Mouse (Mus musculus) heart, embryonic 15.5 days (tissue): ENCODE data around the gene Abcg2. TPM values are rescaled to one million over a fixed set of nuclear protein-coding genes. Genes with fewer than 3 reads are reported as not detected.

Experiments
- ATAC-seq: fragments of 200-750 bp; cut with Nextera tagmentation; replicated peaks from 2 replicates; pipeline ENCODE4 v1.8.0; 2017; ENCODE audit warnings: low read depth, moderate TSS enrichment; ENCODE audit not compliant: insufficient number of reproducible peaks, insufficient read depth, low FRiP score
- H3K27ac ChIP-seq: fragments of 300-500 bp; sonication (generic); 2 replicates; pipeline ENCODE4 v1.5.1; 2015; ENCODE audit warnings: mild to moderate bottlenecking, inconsistent platforms
- H3K27me3 ChIP-seq: fragments of 300-500 bp; sonication (generic); 2 replicates; pipeline ENCODE4 v1.6.1; 2015; ENCODE audit warnings: inconsistent platforms
- H3K36me3 ChIP-seq: fragments of 300-500 bp; sonication (generic); 2 replicates; pipeline ENCODE4 v1.6.1; 2015; ENCODE audit warnings: mild to moderate bottlenecking, inconsistent platforms
- H3K4me1 ChIP-seq: fragments of 300-500 bp; sonication (generic); replicated peaks from 2 replicates; pipeline ENCODE4 v1.6.1; 2015; ENCODE audit warnings: inconsistent platforms
- H3K4me2 ChIP-seq: fragments of 300-500 bp; sonication (generic); 2 replicates; pipeline ENCODE4 v1.6.1; 2015; ENCODE audit warnings: inconsistent platforms, mild to moderate bottlenecking, moderate library complexity
- H3K4me3 ChIP-seq: fragments of 300-500 bp; sonication (generic); 2 replicates; pipeline ENCODE4 v1.5.1; 2015; ENCODE audit warnings: mild to moderate bottlenecking, inconsistent platforms
- H3K9ac ChIP-seq: fragments of 300-500 bp; sonication (generic); 2 replicates; pipeline ENCODE4 v1.6.1; 2015; ENCODE audit warnings: mild to moderate bottlenecking, inconsistent platforms
- H3K9me3 ChIP-seq: fragments of 300-500 bp; sonication (generic); replicated peaks from 2 replicates; pipeline ENCODE4 v1.6.1; 2016; ENCODE audit warnings: inconsistent platforms
- WGBS: fragments of 180-500 bp; shearing (Covaris S2); methylation state at CpG from one replicate; pipeline ENCODE4 v1.1.7; 2015; ENCODE audit warnings: mixed read lengths; 5-methylcytosine and 5-hydroxymethylcytosine counted together
- polyA plus RNA-seq: library from polyadenylated mRNA; unstranded; fragments of >200 nt; fragmentation: Nextera tagmentation; extraction: Ambion mirVana; gene quantifications from 2 replicates; pipeline ENCODE4 v1.2.1, GENCODE M21; 2015

Abcg2 gene
- polyA plus RNA-seq, 1 experiment from 2014 or later = 56.5 TPM

DNA sequence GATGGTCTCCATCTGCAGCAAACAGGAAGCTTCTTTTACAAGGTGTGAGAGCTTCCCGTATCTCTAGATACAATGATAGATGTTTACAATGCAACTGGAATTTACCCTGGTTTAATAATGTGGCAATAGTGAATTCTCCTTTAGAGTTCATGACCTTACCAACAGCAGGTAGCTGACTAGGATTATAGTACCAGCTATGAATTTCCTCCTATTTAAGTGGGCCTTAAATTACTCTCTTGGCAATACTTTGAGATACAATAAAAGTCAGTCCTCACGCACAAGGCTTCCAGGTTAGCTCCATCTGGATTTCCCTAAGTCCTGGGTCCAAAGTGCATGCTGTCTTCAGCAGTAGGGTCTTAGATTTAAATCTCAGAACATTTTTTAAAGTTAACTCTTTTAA, 109.9 kb downstream of the Abcg2 start:
- Histone ChIP-seq H3K27me3 (no peaks in the 10 kb centered on the region), H3K4me3 (no peak overlapping the region), H3K4me2 (no peak overlapping the region), H3K4me1 (no peaks in the 10 kb centered on the region), H3K9me3 (no peaks in the 10 kb centered on the region), H3K9ac (no peak overlapping the region), H3K36me3 (peaks cover 10% of the 10 kb centered on the region; the same call in 1 of the 2 replicates), H3K27ac (no peak overlapping the region)
- ATAC-seq = no peak
- 82% methylated on average over 2 of the region's 2 CpGs for WGBS

DNA sequence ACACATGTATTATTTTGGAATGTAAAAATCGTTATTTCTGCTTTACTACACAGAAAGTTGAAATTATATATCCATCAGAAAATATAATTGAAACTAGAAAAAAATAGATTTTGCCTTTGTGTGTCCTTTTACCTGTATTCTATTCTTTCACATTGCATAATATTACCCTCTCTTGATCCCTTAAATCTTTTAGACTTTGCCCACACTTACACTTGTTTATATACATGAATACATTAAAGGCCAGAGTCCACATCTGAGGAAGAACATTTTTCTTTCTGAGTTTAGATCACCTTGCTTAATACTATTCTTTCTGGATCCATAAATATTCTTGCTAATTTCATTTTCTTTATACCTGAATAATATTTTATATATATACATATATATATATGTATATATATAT, 110.4 kb downstream of the Abcg2 start:
- Histone ChIP-seq H3K9me3 (no peaks in the 10 kb centered on the region), H3K9ac (no peak overlapping the region), H3K4me3 (no peak overlapping the region), H3K27me3 (no peaks in the 10 kb centered on the region), H3K36me3 (peaks cover 10% of the 10 kb centered on the region; the same call in 1 of the 2 replicates), H3K4me1 (no peaks in the 10 kb centered on the region), H3K27ac (no peak overlapping the region), H3K4me2 (no peak overlapping the region)
- no peak for ATAC-seq
- 76% methylated on average over 1 of the region's 1 CpGs for WGBS

DNA sequence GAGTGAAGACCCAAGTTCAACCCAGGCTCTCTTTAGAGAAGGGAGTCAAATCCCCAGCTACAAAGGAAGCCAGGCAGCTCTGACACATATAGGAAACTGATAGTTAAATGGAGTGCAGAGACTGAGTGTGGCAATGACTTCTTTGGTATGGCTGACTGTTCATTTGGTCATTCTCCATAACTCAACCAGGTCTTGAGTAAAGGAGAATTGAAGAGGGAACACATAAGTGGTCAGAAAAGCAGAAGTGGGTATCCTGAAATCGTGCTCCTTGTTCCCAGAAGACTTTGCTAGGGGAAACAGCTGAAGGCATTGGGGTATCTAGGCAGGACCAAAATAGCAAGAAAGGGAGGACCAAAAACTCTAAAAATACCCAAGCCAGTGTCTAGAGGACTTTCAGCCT, 126.0 kb downstream of the Abcg2 start:
- H3K4me3 ChIP-seq = no peak overlapping the region
- H3K4me1 ChIP-seq = no peaks in the 10 kb centered on the region
- 72% methylated on average over 1 of the region's 1 CpGs for WGBS

DNA sequence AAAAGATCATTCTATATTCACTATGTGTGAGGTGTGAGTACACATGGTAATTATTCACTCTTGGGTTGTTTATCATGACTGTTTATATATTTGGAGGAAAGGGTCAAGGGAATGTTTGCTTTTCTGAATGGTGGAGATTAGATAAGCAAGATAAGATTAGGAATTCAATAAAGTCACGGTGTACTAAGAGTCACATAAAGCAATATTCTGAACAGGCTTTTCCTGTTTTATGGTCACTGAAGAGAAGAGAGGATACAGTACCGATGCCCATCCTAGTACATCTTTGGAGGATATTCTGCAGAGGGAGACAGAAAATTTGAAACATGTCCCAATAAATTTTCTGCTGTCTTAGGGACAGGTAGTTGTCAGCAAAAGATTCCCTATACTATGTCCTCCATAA, 127.6 kb downstream of the Abcg2 start:
- no peak for ATAC-seq
- no peaks in the 10 kb centered on the region for H3K9me3 ChIP-seq
- no peak overlapping the region for H3K4me2 ChIP-seq
- 52% methylated on average over 2 of the region's 2 CpGs for WGBS
- no peak overlapping the region for H3K27ac ChIP-seq
- H3K4me1 ChIP-seq = no peaks in the 10 kb centered on the region
- H3K27me3 ChIP-seq = no peaks in the 10 kb centered on the region
- H3K9ac ChIP-seq = no peak overlapping the region
- no peaks in the 10 kb centered on the region for H3K36me3 ChIP-seq
- no peak overlapping the region for H3K4me3 ChIP-seq

More for the DNA sequence above, 126.0 kb downstream of the Abcg2 start:
- no peaks in the 10 kb centered on the region for H3K9me3 ChIP-seq
- no peaks in the 10 kb centered on the region for H3K27me3 ChIP-seq
- no peak for ATAC-seq
- no peak overlapping the region for H3K4me2 ChIP-seq
- H3K9ac ChIP-seq = no peak overlapping the region
- H3K36me3 ChIP-seq = no peaks in the 10 kb centered on the region
- no peak overlapping the region for H3K27ac ChIP-seq

DNA sequence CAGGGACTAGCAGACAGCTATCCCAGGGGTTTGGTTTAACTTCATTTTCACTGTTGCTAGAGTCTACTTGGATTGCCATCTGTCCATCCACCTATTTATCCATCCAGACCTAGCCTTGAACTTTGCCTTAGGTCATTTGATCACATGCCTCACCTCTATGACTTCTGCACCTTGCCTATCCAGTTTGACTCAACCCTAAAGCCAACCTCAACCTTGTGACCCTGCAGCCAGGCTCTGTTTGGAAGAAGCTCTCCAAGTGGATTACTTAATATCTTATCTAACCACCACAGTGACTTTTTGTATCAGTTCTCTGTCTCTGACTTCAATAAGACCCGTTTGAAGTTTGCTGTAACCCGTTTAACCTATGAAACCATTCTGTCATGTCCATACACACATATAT, 149.5 kb downstream of the Abcg2 start:
- Histone ChIP-seq H3K9me3 (no peaks in the 10 kb centered on the region), H3K27me3 (no peaks in the 10 kb centered on the region), H3K36me3 (no peaks in the 10 kb centered on the region), H3K27ac (no peak overlapping the region), H3K4me2 (no peak overlapping the region), H3K4me1 (no peaks in the 10 kb centered on the region), H3K4me3 (no peak overlapping the region), H3K9ac (no peak overlapping the region)
- 65% methylated on average over 2 of the region's 2 CpGs for WGBS
- ATAC-seq = no peak

DNA sequence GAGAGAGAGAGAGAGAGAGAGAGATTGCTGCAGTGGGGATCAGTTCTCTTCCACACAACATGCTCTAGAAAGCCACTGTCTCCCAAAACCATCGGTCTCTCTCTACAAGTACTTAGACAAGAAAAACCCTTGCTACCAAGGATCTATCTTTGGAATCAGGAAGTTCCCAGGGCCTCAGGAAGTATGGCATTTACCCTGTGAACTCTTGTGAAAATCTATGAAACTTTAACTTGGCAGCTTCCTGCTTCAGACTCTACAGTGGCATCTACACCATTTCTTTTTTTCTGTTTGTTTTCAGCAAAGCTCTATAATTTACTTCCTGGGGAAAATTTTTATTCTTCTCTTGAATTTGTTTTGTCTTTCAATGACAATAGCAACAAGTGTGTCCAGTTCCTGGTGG, 150.8 kb downstream of the Abcg2 start:
- 15% methylated on average over 1 of the region's 1 CpGs for WGBS
- H3K4me2 ChIP-seq = no peak overlapping the region
- ATAC-seq = no peak
- H3K9me3 ChIP-seq = no peaks in the 10 kb centered on the region
- no peak overlapping the region for H3K27ac ChIP-seq
- H3K27me3 ChIP-seq = no peaks in the 10 kb centered on the region
- no peaks in the 10 kb centered on the region for H3K4me1 ChIP-seq
- no peak overlapping the region for H3K9ac ChIP-seq
- no peak overlapping the region for H3K4me3 ChIP-seq
- no peaks in the 10 kb centered on the region for H3K36me3 ChIP-seq

Other genes starting within 250 kb of the Abcg2 start
- gene Vmn1r30, start 141.1 kb upstream of the Abcg2 start, polyA plus RNA-seq = not detected in 2 replicates
- not detected in 2 replicates for gene Vmn1r31, start 109.2 kb upstream of the Abcg2 start, polyA plus RNA-seq
- 40.5 and 47.1 TPM in 2 replicates for gene Herc3, start 246.9 kb downstream of the Abcg2 start, polyA plus RNA-seq